Mouse (Mus musculus) cerebellum, postnatal 14 days (tissue): ENCODE measurements at regions not wholly inside any gene's neighbourhood (a gene's known extent, or its start where the extent isn't known, plus 50 kb on each side); places are given as distances from the start of the nearest gene placed in this dataset.

Source experiments
- DNase-seq, 2 experiments: peaks; one replicate each; pipeline ENCODE4 v3.0.0; 2021; ENCODE audit warnings: mixed read lengths in 2 of 2

DNA sequence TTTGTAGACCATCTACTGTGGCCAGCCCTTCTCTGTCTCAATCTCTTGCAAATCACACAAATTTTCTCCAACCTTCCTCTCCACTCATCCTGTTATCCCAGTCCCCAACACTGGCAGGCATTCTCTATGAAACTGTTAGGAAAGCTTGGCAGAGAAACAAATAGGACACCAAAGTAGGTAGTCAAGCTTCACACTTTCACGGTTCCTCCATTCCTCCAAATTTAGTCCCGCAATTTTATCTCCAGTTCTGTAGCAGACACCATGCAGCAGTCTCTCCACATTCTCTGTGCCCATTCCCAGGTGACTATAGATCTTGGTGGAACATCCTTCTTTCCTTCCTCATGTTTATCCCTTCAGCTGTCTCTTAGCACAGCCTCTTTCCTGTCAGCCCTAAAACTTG, 856.9 kb downstream of the Zpld1 start:
- DNase-seq, result no peak

DNA sequence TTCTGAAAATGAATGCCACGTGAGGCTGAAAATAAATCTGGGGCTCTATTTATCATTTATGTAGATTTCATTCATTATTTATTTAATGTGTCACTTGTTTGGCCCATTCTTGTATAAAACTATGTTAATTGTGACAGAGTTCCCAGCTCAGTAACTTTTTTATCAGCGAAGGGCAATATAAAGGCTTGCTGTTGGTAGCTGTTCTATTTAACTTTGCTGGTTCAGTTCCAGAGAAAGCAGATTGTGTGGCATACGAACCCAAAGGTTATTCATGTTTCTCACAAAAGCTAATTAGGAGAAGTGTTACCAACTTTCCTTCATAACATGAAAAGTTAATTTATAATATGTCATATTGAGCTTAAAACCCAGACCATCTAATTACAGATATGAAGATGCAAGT, 891.1 kb downstream of the Zpld1 start:
- no peak for DNase-seq

DNA sequence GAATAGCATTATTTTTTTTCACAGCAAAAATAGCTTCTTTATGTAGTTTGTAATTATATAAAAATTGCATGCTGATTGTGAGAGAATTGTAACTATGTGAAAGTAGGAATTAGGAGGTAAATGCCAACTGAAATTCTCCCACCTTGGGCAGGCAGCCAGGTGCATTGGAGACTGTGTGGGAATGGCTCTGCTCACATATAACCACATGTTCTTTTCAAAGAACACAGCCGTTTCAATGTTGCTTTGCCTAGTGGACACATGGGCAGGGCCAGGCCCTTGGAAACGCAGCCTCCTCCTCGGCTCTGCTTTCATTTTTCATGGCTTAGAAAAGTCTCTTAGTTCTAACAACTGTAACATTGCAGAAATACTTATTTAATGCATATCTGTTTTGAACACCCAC, 913.8 kb downstream of the Zpld1 start:
- peak; percentile 4 to 7 for DNase-seq

DNA sequence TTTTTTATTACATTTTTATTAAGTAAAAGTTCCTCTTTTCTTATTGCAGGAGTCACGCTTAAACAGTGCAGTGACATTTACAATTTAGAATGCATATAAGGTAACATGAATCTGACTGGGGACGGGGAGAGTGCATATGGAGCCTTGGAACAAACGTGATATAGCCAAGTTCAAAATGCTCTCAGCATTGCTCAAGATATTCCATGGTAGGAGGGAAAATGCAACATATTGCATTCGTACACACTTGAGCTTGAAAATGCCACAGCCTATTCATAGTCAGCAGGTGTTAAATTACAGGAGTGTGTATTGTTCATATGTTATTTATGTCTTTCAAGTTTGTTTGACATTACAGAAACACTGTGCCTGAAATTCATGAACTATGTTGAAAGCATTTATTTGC, 922.8 kb downstream of the Zpld1 start:
- no peak for DNase-seq

DNA sequence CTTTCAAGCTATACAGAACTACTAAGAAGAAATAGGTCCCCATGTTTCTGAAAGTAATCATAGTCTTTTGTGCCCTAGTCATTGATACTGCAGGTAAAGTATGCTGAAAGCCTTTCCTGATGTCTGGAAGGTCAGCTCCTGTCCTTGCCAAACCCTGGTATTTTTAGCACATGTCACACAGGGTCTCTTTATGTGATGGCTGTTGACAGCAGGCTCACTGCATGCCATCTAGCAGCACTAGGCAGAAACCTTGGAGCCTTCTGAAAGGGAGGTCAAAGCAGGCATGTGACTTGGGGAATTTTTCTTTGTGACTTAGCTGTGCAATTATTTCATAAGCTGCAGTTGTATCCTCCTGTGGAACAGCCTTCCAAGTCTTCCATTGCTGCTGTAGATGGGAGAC, 943.4 kb downstream of the Zpld1 start:
- DNase-seq, result peak in 1 of 2 experiments; percentile 1

DNA sequence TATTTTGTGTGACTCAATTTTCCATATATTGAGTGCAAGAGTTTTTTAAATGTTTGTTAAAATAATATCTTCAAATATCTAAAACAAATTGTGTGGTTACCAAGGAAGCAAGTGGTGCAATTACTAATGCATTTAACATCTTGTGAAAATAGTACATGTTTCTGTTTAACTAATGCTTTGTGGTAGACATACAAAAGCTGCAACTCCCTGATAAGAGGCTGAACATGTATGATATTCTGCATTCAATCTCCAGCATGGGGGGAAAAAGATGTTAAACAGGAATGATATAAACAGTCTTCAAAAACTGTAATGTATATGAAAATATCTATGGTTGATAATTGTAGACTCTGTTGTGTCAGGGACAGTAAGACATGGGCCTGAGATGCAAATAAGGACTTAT, 949.0 kb downstream of the Zpld1 start:
- no peak for DNase-seq

DNA sequence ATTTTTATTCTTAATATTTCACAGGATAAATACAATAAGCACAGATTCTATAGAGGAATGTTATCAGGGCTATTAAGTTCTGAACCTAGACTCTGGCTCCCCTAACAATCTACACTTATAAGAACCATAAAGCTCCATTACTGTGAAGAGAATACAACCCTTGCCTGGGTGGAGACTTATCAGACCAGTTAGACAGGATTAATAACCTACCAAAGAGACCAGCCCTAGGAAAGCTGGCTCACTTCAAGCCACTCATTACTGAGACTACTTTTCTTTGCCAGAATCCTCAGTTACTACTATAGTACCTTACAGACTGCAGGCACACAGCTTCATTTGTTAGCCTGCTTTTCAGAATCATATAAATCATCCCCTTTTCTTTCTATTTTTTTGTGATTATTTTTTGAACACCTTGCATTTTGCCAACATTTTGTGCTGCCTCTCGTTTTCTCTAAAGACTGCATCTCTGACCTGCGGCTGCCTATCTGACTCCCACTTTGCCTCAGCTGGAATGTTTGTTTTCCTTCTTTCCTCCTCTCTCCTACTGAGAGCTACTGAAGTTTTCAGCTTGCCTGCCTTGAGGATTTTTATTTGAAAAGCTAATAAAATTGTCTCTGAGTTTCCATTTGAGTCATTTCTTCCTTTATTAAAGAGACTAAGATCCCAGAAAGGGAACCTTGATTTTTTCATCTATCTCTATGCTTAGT, 951.5 kb downstream of the Zpld1 start:
- DNase-seq, result no peak
